Mouse (Mus musculus): ENCODE data around the gene Tor1aip2.

Gene Tor1aip2

GRCm38 (mm10) chr1:156113884-156114499, 78.8 kb downstream of the Tor1aip2 start:
- ChIA-PET POLR2A (no interaction called here), CTCF (interaction anchor here in 2 of 4 experiments (0.6 to 0.7 kb wide), 2 partner anchors 31 to 41 kb away, joined by 3 read pairs; no protein-coding TSS in a partner anchor)

- POLR2A ChIA-PET = no interaction called here
- CTCF ChIA-PET = no interaction called here
Measured at GRCm38 (mm10) chr1:156116770-156117169, 81.6 kb downstream of the Tor1aip2 start.

All from embryonic stem cell, embryonic (primary cell).